Mouse (Mus musculus) heart, adult 11 months (tissue): Measurements from ENCODE around the gene Timm10.
"Not testable (repeated sequence)": the region's sequence is repeated elsewhere in the genome, so short reads cannot be mapped to it uniquely, and the experiment has no call there.

Source experiments
- DNase-seq: peaks from one replicate; pipeline ENCODE4 v3.0.0; 2022

The Timm10 gene

GRCm38 (mm10) chr2:84826488-84827282 is at the start of gene Timm10:
TSS of gene Timm10 (plus strand) at chr2:84826997.
- DNase-seq = peak; percentile 99

DNA sequence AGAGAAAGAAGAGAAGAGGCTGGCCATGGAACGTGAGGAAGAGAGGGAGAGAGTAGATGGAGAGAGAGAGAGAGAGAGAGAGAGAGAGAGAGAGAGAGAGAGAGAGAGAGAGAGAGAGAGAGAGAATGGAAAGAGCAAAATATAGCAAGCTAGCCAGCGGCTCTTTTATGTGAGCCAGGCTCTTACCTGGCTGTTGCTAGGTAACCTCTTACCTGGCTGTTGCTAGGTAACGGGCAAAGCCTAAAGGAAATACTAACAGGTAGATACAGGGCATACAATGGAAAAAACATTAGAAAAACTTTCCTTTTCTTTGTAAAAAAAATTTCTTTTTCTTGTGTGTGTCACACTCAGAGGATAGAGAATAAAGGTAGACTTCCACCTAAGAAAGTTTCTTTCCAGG is 49.1 kb upstream of the Timm10 start:
- no peak for DNase-seq

GRCm38 (mm10) chr2:84779210-84779609 is 47.6 kb upstream of the Timm10 start:
- DNase-seq = no peak

- DNase-seq = no peak
These were observed 43.5 kb upstream of the Timm10 start for GRCm38 (mm10) chr2:84783315-84783714.

- peak; percentile 97 for DNase-seq
These were observed 42.8 kb upstream of the Timm10 start for GRCm38 (mm10) chr2:84783840-84784566.

DNA sequence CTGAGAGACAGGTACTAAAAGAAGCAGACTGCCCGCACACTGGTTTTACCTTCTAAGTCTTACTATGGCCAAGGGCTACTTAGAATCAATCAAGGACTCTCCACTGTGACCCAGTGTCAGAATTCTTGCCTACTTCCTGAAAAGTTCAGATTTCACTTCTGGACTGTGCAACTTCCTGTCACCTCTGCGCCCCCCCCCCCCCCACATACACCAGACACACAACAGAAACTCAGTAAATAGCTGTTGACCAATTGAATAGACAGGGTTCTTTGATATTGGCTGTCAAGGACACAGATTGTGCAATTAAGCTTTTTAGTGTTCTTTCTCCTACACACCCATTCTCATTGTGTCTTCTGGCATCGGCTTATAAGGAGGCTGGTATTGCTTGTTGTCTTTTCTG is 38.5 kb upstream of the Timm10 start:
- no peak for DNase-seq

DNA sequence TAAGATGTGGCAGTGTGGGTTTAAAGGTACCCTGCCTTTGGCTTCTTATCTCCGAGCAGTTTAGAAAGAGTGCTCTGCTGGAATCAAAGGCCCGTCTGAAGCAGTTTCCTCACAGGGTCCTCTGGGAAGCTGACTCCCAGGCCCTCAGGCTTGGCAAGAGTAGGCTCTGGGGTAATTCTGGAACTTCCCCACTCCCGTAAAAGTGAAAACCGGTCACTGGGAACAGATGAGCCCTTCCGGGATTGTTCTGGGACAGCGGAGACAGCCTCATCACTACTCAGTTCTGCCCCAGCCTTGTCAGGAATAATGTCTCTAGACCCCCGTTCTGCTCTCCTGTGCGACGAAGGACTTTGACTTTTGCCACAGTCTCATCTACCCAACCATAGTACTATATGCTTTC is 36.4 kb upstream of the Timm10 start:
- peak; percentile 95 for DNase-seq

- DNase-seq = peak; percentile 93
These were observed 34.3 kb upstream of the Timm10 start for GRCm38 (mm10) chr2:84792516-84792915.

DNA sequence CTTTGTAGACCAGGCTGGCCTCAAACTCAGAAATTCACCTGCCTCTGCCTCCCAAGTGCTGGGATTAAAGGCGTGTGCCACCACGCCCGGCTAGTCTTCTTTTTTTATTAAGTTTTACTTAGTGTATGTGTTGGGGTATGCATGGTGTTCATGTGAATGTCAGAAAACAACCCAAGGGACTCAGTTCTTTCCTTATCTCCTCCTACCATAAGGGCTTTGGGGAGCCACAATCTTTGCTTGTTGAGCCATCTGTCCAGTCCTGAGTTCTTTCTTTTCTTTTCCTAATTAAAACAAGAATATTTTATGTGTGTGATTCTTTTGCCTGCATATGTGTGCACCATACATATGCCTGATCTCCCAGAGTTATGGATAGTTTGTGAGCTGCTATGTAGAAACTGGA is 33.6 kb upstream of the Timm10 start:
- no peak for DNase-seq

DNA sequence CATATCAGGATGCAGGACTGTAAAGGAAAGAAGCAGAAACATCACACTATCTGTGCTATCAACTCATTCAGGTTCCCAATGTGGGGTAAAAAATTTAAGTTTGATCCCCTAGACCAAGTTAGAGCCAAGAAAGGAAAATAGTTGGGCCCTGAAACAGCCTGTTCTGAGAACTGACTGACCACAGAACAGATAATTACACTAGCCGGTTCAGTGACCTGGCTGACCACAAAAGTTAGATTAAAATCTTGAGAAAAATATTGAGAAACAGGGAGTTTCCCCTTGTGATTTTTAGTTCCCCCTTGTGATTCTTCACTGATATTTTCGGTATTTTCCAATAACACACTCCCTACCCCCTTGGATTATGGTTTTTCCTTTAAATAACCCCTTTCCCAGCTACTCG is 32.9 kb upstream of the Timm10 start:
- no peak for DNase-seq

DNA sequence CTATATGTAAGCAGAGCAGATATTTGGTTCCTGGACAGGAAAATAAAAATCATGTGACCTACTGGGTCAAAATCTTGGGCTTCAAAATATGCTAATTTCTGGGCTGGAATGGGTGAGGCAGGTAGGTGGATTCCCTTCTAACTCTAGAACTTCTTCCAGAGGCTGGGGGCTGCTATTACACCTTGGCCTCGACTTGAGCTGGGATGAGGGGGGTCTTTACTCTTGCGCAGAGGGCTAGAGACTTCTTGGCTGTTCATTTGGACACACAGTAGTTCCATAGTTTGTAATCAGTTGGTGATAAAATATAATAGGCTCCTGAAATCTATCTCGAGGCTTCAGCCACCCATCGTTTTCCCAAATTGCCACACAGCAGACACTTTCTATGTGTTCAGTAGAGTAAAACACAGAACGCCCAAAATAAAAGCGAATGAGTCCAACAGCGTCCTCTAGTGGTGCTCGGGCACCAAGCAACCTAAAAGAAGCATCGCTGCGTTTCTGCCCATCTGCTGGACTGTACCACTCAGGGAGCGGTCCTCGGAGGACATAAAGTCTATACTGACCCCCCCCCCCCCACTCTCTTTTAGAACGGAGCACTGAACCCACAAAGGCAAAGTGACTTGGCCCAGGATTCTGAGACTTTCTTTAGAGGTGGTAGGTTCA is 28.8 kb upstream of the Timm10 start:
- peak; percentile 96 for DNase-seq

DNA sequence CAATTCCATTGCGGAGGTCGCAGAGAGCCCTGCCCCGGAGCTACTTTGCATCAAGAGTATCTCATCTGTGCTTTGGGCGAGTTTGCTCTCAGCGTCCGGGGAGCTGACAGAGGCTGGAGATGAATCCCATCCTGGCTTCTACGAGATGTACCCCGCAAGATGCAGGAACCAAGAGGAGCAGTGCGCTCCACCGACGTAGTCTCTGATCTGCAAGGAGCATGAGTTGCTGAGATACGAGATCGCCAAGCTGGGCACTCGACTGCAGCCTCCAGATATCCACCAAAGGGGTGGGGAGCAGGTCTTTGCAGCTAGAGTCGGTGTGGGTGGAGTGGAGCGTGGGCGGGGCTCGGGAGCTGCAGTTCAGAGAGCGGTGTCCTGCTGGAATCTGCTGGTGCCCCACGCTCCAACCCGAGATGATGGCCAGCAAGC is 28.3 kb upstream of the Timm10 start, which contains the start of gene Ube2l6:
TSS of gene Ube2l6 (plus strand) at position 336 of the 429 bp plus-strand sequence.
- DNase-seq = peak; percentile 98

DNA sequence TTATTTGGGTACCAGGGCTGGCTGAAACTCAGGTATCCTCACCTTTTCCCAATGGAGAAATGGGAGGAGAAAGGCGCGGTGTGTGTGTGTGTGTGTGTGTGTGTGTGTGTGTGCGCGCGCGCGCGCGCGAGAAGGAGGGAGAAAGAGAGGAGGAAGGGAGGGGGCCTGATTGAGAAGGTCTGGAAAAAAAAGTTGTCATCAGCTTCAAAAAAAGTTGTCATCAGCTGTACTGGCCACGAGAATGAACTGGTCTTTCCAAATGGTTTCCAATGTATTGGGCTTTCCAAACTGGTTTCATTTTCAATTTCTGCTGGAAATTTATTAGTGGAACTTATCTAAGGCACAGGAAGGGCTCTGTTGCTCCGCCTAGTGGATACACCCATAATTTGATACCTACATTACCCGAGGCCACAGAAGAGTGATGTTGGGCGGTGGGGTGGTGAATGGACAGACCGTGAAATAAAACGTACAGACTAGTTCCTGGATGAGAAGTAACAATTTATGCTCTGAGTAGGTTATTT is 27.7 kb upstream of the Timm10 start:
- DNase-seq = peak; percentile 97

GRCm38 (mm10) chr2:84800304-84800703 is 26.5 kb upstream of the Timm10 start:
- no peak for DNase-seq

GRCm38 (mm10) chr2:84801223-84801622 is 25.6 kb upstream of the Timm10 start:
- not testable (repeated sequence) for DNase-seq

DNA sequence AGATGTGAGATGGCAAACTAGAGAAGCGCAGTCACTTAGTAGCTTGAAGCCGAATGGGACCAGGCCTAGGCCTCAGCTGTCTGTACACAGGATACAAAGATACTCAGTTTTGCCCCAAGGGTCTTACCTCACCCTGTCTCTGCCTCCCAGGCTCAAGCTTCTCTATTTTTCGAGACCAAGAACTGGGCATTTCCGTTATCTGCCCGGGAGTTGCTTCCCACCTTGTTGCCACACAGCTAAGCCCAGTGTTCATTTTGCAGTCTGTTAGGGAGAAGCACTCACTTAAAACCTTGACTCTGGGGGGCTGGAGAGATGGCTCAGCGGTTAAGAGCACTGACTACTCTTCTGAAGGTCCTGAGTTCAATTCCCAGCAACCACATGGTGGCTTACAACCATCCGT is 22.8 kb upstream of the Timm10 start:
- no peak for DNase-seq

GRCm38 (mm10) chr2:84806546-84806945 is 20.3 kb upstream of the Timm10 start:
- no peak for DNase-seq

DNA sequence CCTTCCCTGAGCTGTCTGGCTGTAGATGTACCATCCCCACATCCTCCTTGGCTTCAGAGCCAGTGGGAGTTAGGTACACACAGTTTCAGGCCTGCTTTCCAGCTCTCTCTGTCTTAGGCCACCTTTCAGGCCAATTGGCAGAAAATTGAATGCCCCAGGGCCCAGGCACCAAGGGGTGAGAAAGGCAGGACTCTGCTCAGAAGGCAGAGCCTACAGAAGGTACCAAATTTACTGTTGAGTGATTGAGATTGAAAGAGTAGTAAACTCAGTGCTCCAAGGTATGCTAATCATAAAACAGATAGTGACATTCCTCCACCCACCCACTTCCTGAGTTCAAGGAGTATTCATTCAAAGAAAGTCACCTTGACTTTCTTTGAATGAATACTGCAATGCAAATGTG is 17.5 kb upstream of the Timm10 start:
- DNase-seq = no peak

DNA sequence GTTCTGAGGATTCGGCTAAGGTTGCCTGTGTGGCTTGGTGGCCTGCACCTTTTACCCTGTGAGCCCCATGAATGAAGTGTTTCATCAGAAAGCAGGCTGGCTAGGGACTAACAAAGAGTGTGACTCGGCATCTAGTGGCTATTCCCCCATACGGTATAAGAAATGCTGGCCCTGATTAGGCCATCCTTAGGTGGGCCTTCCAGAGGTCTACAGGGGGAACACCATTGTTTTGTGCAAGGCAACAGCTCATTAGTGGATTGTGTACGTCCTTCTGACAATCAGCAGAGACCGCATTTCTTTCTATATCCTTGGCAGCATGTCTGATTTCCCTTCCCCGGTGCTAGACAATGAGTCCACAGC is 16.3 kb upstream of the Timm10 start:
- DNase-seq = no peak

- DNase-seq = peak; percentile 98
These were observed 15.8 kb upstream of the Timm10 start for GRCm38 (mm10) chr2:84810886-84811577.

- peak; percentile 93 for DNase-seq
These were observed 14.9 kb upstream of the Timm10 start for GRCm38 (mm10) chr2:84811880-84812279.

DNA sequence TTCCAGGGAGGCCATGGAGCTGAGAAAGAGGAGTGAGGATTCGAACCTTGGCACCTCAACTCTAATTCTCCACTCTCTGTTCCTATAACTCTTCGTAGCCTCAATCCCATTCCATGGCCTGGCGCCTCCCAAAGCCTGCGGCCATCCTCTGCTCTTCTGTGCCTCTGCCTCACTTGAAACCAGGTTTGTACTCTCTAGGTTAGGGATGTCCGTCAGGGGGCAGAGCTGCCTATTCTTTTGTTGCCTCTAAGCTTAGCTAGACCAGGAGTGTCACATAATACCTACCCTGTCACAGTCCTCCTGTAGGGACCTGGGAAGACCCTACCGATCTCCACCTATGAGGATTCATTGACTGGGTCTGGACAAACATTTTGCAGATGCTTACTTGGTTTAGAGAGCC is 14.1 kb upstream of the Timm10 start:
- DNase-seq = no peak

DNA sequence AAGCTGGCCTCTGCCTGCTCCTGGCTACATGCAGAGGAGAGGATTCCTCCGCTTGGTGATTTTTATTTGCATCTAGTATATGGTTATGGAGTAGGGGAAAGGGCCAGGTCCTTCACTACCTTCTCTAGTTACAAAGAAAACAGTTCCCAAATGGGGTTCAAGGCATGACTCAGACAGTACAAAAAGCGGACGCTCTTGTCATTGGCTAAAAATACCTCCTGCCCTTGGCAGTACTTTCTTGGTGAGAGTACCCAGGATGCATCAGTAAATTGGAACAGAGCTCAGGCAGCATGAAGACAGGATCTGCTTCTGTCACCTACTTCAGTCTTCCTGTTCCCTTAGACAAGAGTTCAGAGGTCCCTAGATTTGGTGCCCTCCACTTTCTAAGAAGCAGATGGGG is 6.9 kb upstream of the Timm10 start:
- DNase-seq = no peak
